Mouse (Mus musculus): Measurements from ENCODE around the gene Gm4881. TPM values are rescaled to one million over a fixed set of nuclear protein-coding genes. Genes with fewer than 3 reads are reported as not detected.
"Not testable (repeated sequence)": the region's sequence is repeated elsewhere in the genome, so short reads cannot be mapped to it uniquely, and the experiment has no call there.

Gm4881 gene
- polyA plus RNA-seq, 1 experiment from 2014 or later = not detected

DNA sequence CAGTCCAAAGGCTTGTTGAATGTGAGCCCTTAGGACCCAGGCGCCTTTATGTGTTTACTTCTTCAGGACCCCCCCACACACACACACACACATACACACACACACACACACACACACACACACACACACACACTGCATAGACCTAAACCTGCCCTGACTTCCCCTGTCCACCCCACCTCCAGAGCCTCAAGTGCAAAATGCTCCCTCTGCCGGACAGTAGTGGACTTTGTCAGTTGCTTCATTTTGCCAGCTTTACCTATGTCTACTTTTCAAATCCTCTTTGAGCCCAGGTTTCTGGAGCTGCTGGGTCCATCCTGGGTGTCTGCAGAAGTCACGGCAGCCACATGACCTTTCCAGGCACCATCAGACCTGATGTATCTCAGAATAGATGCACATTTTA, 39.4 kb downstream of the Gm4881 start:
- H3K9ac ChIP-seq = peak overlapping the region; percentile 77
- H3K4me1 ChIP-seq (replicated peaks) = peaks cover 42% of the 10 kb centered on the region
- 18% methylated on average over 3 of the region's 3 CpGs for WGBS
- H3K36me3 ChIP-seq = peaks cover 4% of the 10 kb centered on the region; the same call in 1 of the 2 replicates
- peak overlapping the region; percentile 64 for H3K4me3 ChIP-seq
- H3K27ac ChIP-seq = peak overlapping the region; percentile 63; the same call in 1 of the 2 replicates
- peak overlapping the region; percentile 81 for H3K4me2 ChIP-seq
- no peak for ATAC-seq (replicated peaks; ENCODE audit: insufficient number of reproducible peaks, insufficient read depth, low FRiP score, low read depth)
- no peaks in the 10 kb centered on the region for H3K27me3 ChIP-seq
- H3K9me3 ChIP-seq (replicated peaks) = no peaks in the 10 kb centered on the region

DNA sequence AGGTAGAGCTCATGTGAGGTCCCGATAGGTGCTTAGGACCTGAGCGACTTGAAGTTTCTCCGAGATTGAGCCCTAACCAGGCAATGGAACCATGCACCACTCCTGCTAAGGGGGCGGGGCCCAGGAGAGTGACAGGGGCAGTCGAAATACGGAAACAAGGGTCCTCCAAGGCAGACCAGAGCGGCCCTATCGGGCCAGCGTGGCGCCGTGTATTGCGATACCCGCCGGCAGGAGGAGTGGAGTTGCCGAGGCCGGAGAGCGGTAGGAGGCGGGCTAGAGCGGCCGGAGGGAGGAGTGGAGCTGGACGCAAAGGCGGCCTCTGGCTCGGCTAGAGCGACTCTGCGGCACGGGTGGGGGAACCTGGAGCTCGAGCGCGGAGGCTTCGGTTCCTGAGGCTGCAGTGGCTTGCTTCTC, 40.2 kb downstream of the Gm4881 start:
- Histone ChIP-seq H3K9me3 (replicated peaks) (no peaks in the 10 kb centered on the region), H3K4me3 (peak overlapping the region; percentile 64), H3K27me3 (no peaks in the 10 kb centered on the region), H3K4me2 (peak overlapping the region; percentile 81), H3K4me1 (replicated peaks) (peaks cover 42% of the 10 kb centered on the region), H3K36me3 (peaks cover 3% of the 10 kb centered on the region; the same call in 1 of the 2 replicates), H3K27ac (peak overlapping the region; percentile 87), H3K9ac (peak overlapping the region; percentile 77)
- under 1% methylated on average over 30 of the region's 30 CpGs for WGBS
- ATAC-seq (replicated peaks; ENCODE audit: insufficient number of reproducible peaks, insufficient read depth, low FRiP score, low read depth) = peak; percentile 95

DNA sequence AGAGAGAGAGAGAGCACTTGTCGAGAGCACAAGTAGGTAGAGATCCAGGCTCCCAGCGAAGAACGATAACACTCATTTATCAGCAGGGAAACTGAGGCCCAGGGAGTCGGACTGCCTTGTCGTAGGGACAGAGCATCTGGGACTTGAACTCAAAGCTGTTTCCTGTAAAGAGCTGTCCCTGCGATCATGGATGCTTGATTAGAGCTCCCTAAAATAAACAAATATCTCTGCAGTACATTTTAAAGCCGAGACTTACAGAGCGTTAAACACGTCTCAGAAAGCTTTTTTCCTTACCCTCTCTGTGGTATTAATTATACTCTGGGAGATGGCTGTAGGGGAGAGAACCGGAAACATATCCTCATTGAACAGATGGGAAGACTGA, 40.9 kb downstream of the Gm4881 start:
- no peaks in the 10 kb centered on the region for H3K9me3 ChIP-seq (replicated peaks)
- 20% methylated on average over 10 of the region's 10 CpGs for WGBS
- no peaks in the 10 kb centered on the region for H3K27me3 ChIP-seq
- H3K4me3 ChIP-seq = peak overlapping the region; percentile 64
- H3K4me2 ChIP-seq = peak overlapping the region; percentile 81
- H3K27ac ChIP-seq = peak overlapping the region; percentile 87
- H3K4me1 ChIP-seq (replicated peaks) = peaks cover 42% of the 10 kb centered on the region
- H3K9ac ChIP-seq = peak overlapping the region; percentile 75
- H3K36me3 ChIP-seq = peaks cover 3% of the 10 kb centered on the region; the same call in 1 of the 2 replicates
- ATAC-seq (replicated peaks; ENCODE audit: insufficient number of reproducible peaks, insufficient read depth, low FRiP score, low read depth) = no peak

DNA sequence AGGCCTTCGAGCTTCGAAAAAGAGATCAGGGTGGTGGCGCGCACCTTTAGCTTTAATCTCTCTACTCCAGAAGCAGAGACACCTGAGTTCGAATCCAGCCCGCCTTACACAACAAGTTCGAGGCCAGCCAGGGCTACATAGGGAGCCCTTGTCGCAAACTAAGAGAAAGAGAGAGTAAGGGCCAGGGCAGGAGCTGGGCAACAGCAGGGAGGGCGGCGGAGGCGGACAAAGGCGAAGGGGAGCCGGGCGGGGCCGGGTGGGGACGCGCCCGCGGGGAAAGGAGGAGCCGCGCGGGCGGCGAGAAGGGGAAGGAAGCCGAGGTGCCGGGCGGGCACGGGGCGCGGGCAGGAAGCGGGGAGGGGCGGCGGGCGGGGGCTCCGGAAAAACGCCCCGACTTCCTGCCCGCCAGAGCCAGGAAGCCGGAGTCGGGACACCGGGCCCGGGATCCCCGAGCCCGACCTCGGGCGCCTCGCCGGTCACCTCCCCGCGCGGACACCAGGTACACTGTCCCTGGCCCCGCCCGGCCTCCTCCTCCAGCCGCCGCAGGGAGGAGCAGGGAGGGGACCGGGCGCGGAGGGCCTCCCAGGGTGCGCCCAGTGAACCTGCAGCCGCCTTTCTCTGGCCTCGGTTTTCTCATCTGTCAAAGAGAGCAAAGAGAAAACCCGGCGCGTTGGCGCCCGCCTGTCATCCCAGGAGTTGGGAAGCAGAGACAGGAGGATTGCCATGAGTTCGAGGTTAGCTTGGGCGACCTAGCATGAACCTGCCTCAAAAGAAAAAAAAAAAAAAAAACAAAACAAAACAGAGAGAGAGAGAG, 41.5 kb downstream of the Gm4881 start, which contains the start of gene Arhgef1:
Arhgef1 (plus strand) TSS at position 283 of the 814 bp plus-strand sequence.
- H3K4me3 ChIP-seq = peak within 1 kb of the TSS; percentile 64
- WGBS = 5% methylated on average over 68 of the region's 68 CpGs
- no peaks in the 10 kb centered on the region for H3K36me3 ChIP-seq
- H3K27ac ChIP-seq = peak within 1 kb of the TSS; percentile 87
- no peaks in the 10 kb centered on the region for H3K9me3 ChIP-seq (replicated peaks)
- peak within 1 kb of the TSS; percentile 75 for H3K9ac ChIP-seq
- peak; percentile 16; the same call in 1 of the 2 replicates for ATAC-seq (replicated peaks; ENCODE audit: insufficient number of reproducible peaks, insufficient read depth, low FRiP score, low read depth)
- H3K27me3 ChIP-seq = no peaks in the 10 kb centered on the region
- H3K4me1 ChIP-seq (replicated peaks) = peaks cover 42% of the 10 kb centered on the region
- H3K4me2 ChIP-seq = peak within 1 kb of the TSS; percentile 81

DNA sequence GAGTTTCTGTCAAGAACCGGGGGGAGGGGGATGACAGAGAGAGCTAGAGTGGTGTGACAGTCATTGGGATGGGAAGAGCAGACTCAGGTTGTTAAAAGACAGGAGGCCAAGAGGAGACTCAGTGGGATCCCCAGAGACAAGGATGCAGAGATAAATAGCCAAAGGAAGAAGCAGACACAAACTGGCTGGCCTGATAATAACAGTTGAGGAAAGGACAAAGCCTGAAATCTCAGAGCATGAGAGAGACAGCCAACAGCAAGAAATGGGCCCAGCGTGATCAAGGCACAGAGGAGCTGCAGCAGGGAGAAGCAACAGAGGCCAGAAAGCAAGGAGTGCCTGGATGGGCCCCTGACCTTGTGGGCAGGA, 42.0 kb downstream of the Gm4881 start:
- H3K4me1 ChIP-seq (replicated peaks) = peaks cover 38% of the 10 kb centered on the region
- H3K36me3 ChIP-seq = no peaks in the 10 kb centered on the region
- no peaks in the 10 kb centered on the region for H3K27me3 ChIP-seq
- no peaks in the 10 kb centered on the region for H3K9me3 ChIP-seq (replicated peaks)
- H3K9ac ChIP-seq = peak overlapping the region; percentile 75
- peak overlapping the region; percentile 87 for H3K27ac ChIP-seq
- peak overlapping the region; percentile 81 for H3K4me2 ChIP-seq
- WGBS = 36% methylated on average over 2 of the region's 2 CpGs
- no peak for ATAC-seq (replicated peaks; ENCODE audit: insufficient number of reproducible peaks, insufficient read depth, low FRiP score, low read depth)
- H3K4me3 ChIP-seq = peak overlapping the region; percentile 64

DNA sequence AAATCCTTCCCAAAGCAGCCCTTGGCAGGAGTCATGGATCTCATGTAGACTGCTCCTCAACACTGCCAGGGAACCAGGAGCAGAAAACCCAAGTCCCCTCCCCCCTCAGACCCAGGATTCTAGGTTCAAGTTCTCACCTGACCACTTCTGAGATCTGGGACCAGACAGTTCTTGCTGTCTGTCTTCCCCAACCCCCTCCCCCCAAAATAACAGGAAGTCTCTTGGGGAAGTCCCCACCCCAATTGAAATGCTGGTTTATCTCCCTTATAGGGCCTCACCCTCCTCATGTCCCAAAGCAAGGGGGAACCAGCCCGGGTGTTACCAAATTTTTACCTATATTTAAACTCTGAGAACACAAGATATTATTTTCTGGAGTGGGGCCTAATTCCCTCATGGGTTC, 42.5 kb downstream of the Gm4881 start:
- Histone ChIP-seq H3K27ac (peak overlapping the region; percentile 87), H3K9me3 (replicated peaks) (no peaks in the 10 kb centered on the region), H3K27me3 (no peaks in the 10 kb centered on the region), H3K4me3 (peak overlapping the region; percentile 64), H3K4me2 (peak overlapping the region; percentile 81), H3K4me1 (replicated peaks) (peaks cover 34% of the 10 kb centered on the region), H3K9ac (0 out of 2 replicates have a peak overlapping the region, but pooled peaks have one; percentile 75), H3K36me3 (no peaks in the 10 kb centered on the region)
- ATAC-seq (replicated peaks; ENCODE audit: insufficient number of reproducible peaks, insufficient read depth, low FRiP score, low read depth) = no peak
- WGBS = 39% methylated on average over 1 of the region's 1 CpGs

DNA sequence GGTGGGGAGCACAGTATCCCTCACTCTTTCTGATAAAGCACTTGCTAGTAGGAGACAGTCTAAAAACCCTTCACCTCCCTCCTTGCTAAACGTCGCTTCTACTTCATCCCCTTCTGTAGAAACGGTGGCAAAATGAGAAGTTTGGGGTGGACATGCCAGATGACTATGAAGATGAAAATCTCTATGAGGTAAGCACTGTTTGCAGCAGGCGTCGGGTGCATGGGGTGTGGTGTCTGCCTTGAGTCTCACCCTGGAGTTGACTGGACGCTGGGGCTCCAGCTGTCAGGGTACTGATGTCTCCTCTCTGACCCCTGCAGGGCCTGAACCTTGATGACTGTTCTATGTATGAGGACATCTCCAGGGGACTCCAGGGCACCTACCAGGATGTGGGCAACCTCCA, 43.2 kb downstream of the Gm4881 start:
- Histone ChIP-seq H3K4me1 (replicated peaks) (peaks cover 27% of the 10 kb centered on the region), H3K4me3 (no peak overlapping the region), H3K27me3 (no peaks in the 10 kb centered on the region), H3K9me3 (replicated peaks) (no peaks in the 10 kb centered on the region), H3K27ac (no peak overlapping the region), H3K36me3 (no peaks in the 10 kb centered on the region), H3K4me2 (no peak overlapping the region), H3K9ac (no peak overlapping the region)
- ATAC-seq (replicated peaks; ENCODE audit: insufficient number of reproducible peaks, insufficient read depth, low FRiP score, low read depth) = no peak
- WGBS = 75% methylated on average over 6 of the region's 6 CpGs

DNA sequence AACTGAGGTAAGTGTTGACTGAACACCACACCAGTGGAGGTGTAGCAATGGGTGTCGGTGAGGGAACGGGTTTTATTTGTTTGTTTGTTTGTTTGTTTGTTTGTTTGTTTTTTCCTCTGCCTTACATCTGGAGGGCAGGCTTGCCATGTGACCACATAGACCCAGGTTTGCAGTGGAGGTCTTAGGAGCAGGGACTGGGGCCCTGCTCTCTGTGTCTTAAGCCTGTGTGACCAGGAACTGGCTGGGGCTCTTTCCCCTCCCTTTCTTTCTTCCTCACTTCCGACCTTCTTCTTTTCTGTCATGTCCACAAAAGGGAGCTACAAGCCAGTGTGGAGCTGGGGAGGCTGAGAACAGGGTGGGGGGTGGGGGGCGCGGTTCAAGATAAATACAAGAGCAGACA, 46.3 kb downstream of the Gm4881 start:
- Histone ChIP-seq H3K9ac (no peak overlapping the region), H3K27ac (no peak overlapping the region), H3K27me3 (no peaks in the 10 kb centered on the region), H3K4me2 (no peak overlapping the region), H3K4me3 (no peak overlapping the region), H3K36me3 (no peaks in the 10 kb centered on the region), H3K4me1 (replicated peaks) (peaks cover 10% of the 10 kb centered on the region), H3K9me3 (replicated peaks) (no peaks in the 10 kb centered on the region)
- WGBS = 70% methylated on average over 5 of the region's 5 CpGs
- no peak for ATAC-seq (replicated peaks; ENCODE audit: insufficient number of reproducible peaks, insufficient read depth, low FRiP score, low read depth)

DNA sequence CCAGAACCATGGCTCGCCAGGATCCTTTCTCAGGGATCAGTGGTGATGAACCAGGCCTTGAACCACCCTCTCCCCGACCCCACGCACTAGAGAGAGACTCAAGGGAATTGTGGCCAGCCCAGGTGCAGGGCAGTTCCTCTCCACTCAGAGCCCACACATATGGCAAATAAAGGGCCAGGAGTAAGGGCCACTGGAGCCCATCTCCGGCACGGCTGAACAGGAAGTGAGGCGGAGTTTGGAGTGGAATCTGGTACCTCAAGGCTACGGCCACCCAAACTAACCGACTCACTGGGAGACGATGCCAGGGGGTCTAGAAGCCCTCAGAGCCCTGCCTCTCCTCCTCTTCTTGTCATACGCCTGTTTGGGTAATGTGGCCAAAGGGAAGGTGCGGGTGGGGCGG, 47.1 kb downstream of the Gm4881 start, which contains the start of gene Cd79a:
Cd79a (plus strand) TSS at position 158 of the 400 bp plus-strand sequence.
- Histone ChIP-seq H3K9me3 (replicated peaks) (no peaks in the 10 kb centered on the region), H3K27ac (no peak within 1 kb of the TSS), H3K27me3 (no peaks in the 10 kb centered on the region), H3K4me3 (no peak within 1 kb of the TSS), H3K36me3 (no peaks in the 10 kb centered on the region), H3K4me1 (replicated peaks) (peaks cover 6% of the 10 kb centered on the region), H3K9ac (no peak within 1 kb of the TSS), H3K4me2 (no peak within 1 kb of the TSS)
- WGBS = 67% methylated on average over 12 of the region's 12 CpGs
- ATAC-seq (replicated peaks; ENCODE audit: insufficient number of reproducible peaks, insufficient read depth, low FRiP score, low read depth) = no peak

DNA sequence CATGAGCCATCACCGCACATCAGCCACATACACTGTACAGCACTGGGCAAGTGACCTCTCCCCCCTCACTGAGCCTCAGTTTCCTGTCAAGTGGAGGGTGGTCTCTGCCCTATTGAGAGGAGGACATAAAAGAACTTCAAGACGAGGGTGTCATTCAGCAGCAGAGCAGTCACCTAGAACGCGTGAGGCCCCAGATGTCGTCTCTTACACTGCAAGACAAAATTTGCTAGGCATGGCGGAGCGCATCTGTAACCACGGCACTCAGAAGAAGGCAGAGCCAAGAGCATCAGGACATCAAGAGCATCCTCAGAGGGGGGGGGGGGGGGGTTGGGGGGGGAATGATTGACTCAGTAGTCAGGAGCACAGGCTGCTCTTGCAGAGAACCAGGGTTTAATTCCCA, 48.0 kb downstream of the Gm4881 start:
- H3K9ac ChIP-seq = no peak overlapping the region
- H3K4me1 ChIP-seq (replicated peaks) = no peaks in the 10 kb centered on the region
- H3K27me3 ChIP-seq = no peaks in the 10 kb centered on the region
- H3K4me3 ChIP-seq = no peak overlapping the region
- ATAC-seq (replicated peaks; ENCODE audit: insufficient number of reproducible peaks, insufficient read depth, low FRiP score, low read depth) = no peak
- 91% methylated on average over 8 of the region's 8 CpGs for WGBS
- H3K9me3 ChIP-seq (replicated peaks) = no peaks in the 10 kb centered on the region
- H3K4me2 ChIP-seq = no peak overlapping the region
- no peak overlapping the region for H3K27ac ChIP-seq
- no peaks in the 10 kb centered on the region for H3K36me3 ChIP-seq

DNA sequence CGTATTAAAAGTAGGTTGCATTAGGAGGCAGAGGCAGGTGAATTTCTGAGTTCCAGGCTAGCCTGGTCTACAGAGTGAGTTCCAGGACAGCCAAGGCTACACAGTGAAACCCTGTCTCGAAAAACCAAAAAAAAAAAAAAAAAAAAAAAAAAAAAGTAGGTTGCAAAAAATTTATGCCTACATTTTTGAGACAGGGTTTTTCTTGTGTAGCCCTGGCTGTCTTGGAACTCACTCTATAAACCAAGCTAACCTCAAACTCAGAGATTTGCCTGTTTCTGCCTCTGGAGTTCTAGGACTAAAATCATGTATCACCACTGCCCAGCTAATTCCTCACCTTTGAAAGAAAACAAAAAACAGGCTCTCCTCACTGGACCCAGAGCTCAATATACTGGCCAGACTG, 48.5 kb downstream of the Gm4881 start:
- 78% methylated on average over 2 of the region's 2 CpGs for WGBS

More for the DNA sequence above, 48.5 kb downstream of the Gm4881 start:
- H3K27ac ChIP-seq; H3K4me2 ChIP-seq; H3K36me3 ChIP-seq; H3K4me3 ChIP-seq; H3K9ac ChIP-seq; H3K27me3 ChIP-seq; H3K9me3 ChIP-seq (replicated peaks); H3K4me1 ChIP-seq (replicated peaks); ATAC-seq (replicated peaks; ENCODE audit: insufficient number of reproducible peaks, insufficient read depth, low FRiP score, low read depth): not testable (repeated sequence)
